Mouse (Mus musculus) stomach, embryonic 14.5 days (tissue): ENCODE measurements around the gene Galm. TPM values are rescaled to one million over a fixed set of nuclear protein-coding genes. Genes with fewer than 3 reads are reported as not detected.
A peak's percentile ranks its signal among the peaks of the same experiment; 100 is the strongest.

Experiments used
- ATAC-seq: fragments of 200-750 bp; cut with Nextera tagmentation; 2 replicates; pipeline ENCODE4 v1.8.0; 2017; ENCODE audit warnings: low read depth, moderate TSS enrichment; ENCODE audit not compliant: insufficient number of reproducible peaks, insufficient read depth, low FRiP score
- H3K27ac ChIP-seq: fragments of 300-500 bp; sonication (generic); 2 replicates; pipeline ENCODE4 v1.5.1; 2014; ENCODE audit warnings: mild to moderate bottlenecking, low read length, moderate library complexity, mixed read lengths
- H3K27me3 ChIP-seq: fragments of 300-500 bp; sonication (generic); 2 replicates; pipeline ENCODE4 v1.6.1; 2014; ENCODE audit warnings: low read length, control low read depth, mixed read lengths; ENCODE audit not compliant: control insufficient read depth, insufficient read depth
- H3K36me3 ChIP-seq: fragments of 300-500 bp; sonication (generic); 2 replicates; pipeline ENCODE4 v1.6.1; 2014; ENCODE audit warnings: mild to moderate bottlenecking, control low read depth, low read length, moderate library complexity, mixed read lengths; ENCODE audit not compliant: control insufficient read depth, insufficient read depth
- H3K4me1 ChIP-seq: fragments of 300-500 bp; sonication (generic); 2 replicates; pipeline ENCODE4 v1.6.1; 2014; ENCODE audit warnings: low read length, control low read depth, mixed read lengths; ENCODE audit not compliant: control insufficient read depth, insufficient read depth
- H3K4me2 ChIP-seq: fragments of 300-500 bp; sonication (generic); replicated peaks from 2 replicates; pipeline ENCODE4 v1.6.1; 2014; ENCODE audit warnings: low read depth, low read length, control low read depth
- H3K4me3 ChIP-seq: fragments of 300-500 bp; sonication (generic); 2 replicates; pipeline ENCODE4 v1.5.1; 2014; ENCODE audit warnings: low read depth, low read length, control low read depth
- H3K9ac ChIP-seq: fragments of 300-500 bp; sonication (generic); replicated peaks from 2 replicates; pipeline ENCODE4 v1.6.1; 2014; ENCODE audit warnings: low read depth, mild to moderate bottlenecking, control low read depth, low read length, moderate library complexity, mixed read lengths
- H3K9me3 ChIP-seq: fragments of 300-500 bp; sonication (generic); 2 replicates; pipeline ENCODE4 v1.6.1; 2016; ENCODE audit warnings: low read depth, low read length, control low read depth; ENCODE audit not compliant: control insufficient read depth
- WGBS: fragments of 180-500 bp; shearing (Covaris S2); extraction: QIAGEN DNeasy Blood & Tissue Kit; methylation state at CpG from one replicate; pipeline ENCODE4 v1.1.7; 2014; 5-methylcytosine and 5-hydroxymethylcytosine counted together
- polyA plus RNA-seq: library from polyadenylated mRNA; unstranded; fragments of >200 nt; fragmentation: Nextera tagmentation; extraction: Ambion mirVana; gene quantifications from 2 replicates; pipeline ENCODE4 v1.2.1, GENCODE M21; 2014

The Galm gene
- polyA plus RNA-seq, 1 experiment from 2014 or later: 19.3 TPM

DNA sequence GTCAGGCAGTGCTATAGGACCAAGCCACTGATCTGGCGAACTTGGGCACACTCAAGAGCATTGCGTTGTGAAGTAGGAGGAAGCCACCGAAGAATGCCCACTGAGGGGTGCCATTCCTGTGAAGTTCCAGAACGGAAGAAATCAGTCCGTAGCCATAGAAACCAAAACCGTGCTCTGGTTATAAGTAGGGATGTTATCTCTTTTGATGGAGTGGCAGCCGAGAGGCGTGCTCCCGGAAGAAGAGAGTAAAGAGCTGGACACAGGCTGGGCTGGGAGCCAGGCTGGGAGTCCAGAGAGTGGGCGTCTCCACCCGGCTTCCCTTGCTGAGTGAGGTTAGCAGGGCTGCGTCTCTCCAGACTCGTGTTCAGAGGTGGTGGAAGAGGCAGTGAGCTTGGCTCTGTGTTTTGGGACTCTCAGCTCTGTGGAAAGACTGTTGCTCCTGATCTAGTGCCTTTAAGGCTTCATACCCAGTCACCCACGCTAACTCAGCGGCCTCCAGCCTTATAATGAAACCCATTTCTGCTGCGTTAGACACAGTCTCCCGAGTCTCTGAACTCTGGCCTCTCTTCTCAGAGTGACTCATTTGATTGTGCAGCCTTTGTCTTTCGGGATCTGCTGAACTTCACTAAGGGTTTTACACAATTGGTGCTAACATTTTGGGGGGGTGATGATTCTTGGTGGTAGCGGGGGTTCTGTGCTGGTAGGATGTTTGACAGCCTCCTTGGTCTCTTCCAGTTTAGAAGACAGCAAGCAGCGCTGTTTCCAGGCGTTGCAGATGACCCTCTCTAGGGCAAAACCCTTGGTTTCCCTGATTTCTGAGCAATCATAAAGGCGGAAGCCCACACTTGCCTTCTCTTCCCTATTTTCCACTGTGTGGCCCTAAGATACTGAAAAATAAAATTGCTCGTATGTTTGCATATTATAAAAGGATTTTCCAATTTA, 21.1 kb downstream of the Galm start:
- no peaks in the 10 kb centered on the region for H3K9me3 ChIP-seq
- no peak overlapping the region for H3K4me2 ChIP-seq
- no peak overlapping the region for H3K9ac ChIP-seq
- H3K27me3 ChIP-seq: no peaks in the 10 kb centered on the region
- ATAC-seq: peak; percentile 66; the same call in 1 of the 2 replicates
- 63% methylated on average over 23 of the region's 23 CpGs for WGBS
- H3K27ac ChIP-seq: no peak overlapping the region
- no peaks in the 10 kb centered on the region for H3K36me3 ChIP-seq
- no peak overlapping the region for H3K4me3 ChIP-seq
- H3K4me1 ChIP-seq: peaks cover 4% of the 10 kb centered on the region; the same call in 1 of the 2 replicates

DNA sequence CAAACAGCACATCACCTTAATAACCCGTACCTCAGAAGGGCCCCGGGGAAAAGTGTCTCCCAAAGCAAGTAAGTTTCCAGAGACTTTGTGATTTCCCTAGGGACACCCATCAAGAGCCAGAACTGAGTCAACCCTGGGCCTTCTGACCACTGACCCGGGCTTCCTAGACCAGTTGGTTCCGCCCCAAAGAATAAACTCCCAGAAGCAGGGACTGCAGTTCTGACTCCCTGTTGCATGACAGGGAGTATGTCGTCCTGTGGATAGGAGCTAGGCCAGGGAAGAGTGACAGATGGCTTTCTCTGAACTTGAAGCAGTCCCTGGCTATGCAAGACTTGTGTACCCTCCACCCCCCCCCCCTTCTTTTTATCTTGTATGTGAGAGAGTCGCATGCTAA, 21.7 kb downstream of the Galm start:
- H3K9me3 ChIP-seq: no peaks in the 10 kb centered on the region
- no peak overlapping the region for H3K27ac ChIP-seq
- H3K9ac ChIP-seq: no peak overlapping the region
- H3K36me3 ChIP-seq: no peaks in the 10 kb centered on the region
- no peak overlapping the region for H3K4me3 ChIP-seq
- no peaks in the 10 kb centered on the region for H3K27me3 ChIP-seq
- 85% methylated on average over 6 of the region's 6 CpGs for WGBS
- H3K4me2 ChIP-seq: no peak overlapping the region
- H3K4me1 ChIP-seq: peaks cover 4% of the 10 kb centered on the region; the same call in 1 of the 2 replicates
- ATAC-seq: no peak

DNA sequence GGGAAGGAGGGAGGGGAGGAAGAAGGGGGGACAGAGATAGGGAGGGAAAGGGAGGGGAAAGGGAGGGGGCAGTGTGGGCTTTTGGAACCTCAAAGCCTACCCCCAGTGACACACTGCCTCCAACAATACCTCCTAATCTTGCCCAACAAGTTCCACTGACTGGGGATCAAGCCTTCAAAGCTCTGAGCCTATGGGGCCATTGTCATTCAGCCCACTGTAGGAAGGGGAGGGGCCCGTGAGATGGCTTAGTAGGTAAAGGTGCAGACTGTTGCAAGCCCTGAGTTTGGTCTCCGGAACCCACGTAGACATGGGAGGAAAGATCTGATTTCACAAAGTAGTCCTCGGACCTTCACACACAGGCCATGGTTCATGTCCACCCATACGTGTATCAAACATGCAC, 24.1 kb downstream of the Galm start:
- H3K27ac ChIP-seq: no peak overlapping the region
- peak; percentile 81 for ATAC-seq

DNA sequence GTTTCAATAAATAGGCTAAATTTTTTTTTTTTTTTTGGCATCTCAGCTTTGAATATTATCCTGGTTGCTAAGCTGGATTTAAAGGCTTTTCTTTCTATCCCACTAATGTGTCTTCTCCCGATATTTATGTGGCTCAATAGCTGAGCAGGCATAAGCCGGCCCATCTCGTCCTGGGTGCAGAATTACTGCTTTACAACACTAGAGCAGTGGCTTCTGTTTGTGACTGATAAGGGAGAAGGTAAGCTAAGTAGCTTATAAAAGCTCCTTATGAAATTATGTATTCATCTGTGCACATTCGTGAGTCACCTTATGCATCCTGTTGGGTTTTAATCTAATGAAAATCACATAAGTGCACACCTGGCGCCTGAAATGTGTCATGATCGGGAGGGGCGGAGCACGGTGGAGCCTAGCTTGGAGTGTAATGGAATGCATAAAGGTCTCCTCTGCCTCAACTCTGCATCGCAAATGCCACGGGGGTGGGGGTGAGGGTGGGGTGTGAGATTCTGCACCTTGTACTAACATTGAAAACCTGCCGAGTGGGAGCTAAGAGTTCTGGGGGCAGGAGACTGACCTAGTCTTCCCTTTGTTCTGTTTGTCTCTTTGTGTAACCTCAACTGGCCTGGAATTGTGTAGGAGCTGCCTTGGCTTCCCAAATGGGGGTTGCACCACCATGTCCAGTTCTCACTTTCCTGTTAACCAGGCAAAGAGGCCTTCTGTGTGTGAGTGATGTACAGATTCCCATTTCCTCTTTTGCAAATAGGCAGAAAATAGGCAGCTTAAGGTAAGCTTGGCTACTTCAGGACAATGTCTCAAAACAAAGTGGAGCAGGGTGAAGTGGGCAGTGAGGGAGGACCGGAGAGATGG, 25.7 kb downstream of the Galm start:
- no peak overlapping the region for H3K27ac ChIP-seq

More for the DNA sequence above, 24.1 kb downstream of the Galm start:
- Histone ChIP-seq H3K4me2 (no peak overlapping the region), H3K9ac (no peak overlapping the region), H3K4me1 (peaks cover 4% of the 10 kb centered on the region; the same call in 1 of the 2 replicates), H3K9me3 (no peaks in the 10 kb centered on the region), H3K4me3 (no peak overlapping the region), H3K27me3 (no peaks in the 10 kb centered on the region), H3K36me3 (no peaks in the 10 kb centered on the region)
- 25% methylated on average over 5 of the region's 5 CpGs for WGBS

DNA sequence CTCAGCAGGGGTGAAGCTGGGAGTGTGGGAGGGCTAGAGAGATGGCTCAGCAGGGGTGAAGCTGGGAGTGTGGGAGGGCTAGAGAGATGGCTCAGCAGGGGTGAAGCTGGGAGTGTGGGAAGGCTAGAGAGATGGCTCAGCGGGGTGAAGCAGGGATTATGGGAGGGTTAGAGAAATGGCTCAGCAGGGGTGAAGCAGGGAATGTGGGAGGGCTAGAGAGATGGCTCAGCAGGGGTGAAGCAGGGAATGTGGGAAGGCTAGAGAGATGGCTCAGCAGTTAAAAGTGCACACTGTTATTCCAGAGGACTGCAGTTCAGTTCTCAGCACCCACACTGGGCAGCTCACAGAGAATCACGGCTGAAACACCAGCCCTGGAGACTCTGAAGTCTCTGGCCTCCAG, 26.4 kb downstream of the Galm start:
- WGBS: 67% methylated on average over 2 of the region's 2 CpGs
- no peak overlapping the region for H3K27ac ChIP-seq
- no peak overlapping the region for H3K4me3 ChIP-seq
- ATAC-seq: no peak
- no peak overlapping the region for H3K9ac ChIP-seq
- H3K36me3 ChIP-seq: no peaks in the 10 kb centered on the region
- no peaks in the 10 kb centered on the region for H3K27me3 ChIP-seq
- H3K4me2 ChIP-seq: no peak overlapping the region
- H3K4me1 ChIP-seq: peaks cover under 1% of the 10 kb centered on the region; the same call in 1 of the 2 replicates
- no peaks in the 10 kb centered on the region for H3K9me3 ChIP-seq

More for the DNA sequence above, 25.7 kb downstream of the Galm start:
- Histone ChIP-seq H3K4me2 (no peak overlapping the region), H3K4me1 (peaks cover 4% of the 10 kb centered on the region; the same call in 1 of the 2 replicates), H3K36me3 (no peaks in the 10 kb centered on the region), H3K27me3 (no peaks in the 10 kb centered on the region), H3K9ac (no peak overlapping the region), H3K9me3 (no peaks in the 10 kb centered on the region), H3K4me3 (no peak overlapping the region)
- ATAC-seq: no peak
- 54% methylated on average over 12 of the region's 12 CpGs for WGBS

DNA sequence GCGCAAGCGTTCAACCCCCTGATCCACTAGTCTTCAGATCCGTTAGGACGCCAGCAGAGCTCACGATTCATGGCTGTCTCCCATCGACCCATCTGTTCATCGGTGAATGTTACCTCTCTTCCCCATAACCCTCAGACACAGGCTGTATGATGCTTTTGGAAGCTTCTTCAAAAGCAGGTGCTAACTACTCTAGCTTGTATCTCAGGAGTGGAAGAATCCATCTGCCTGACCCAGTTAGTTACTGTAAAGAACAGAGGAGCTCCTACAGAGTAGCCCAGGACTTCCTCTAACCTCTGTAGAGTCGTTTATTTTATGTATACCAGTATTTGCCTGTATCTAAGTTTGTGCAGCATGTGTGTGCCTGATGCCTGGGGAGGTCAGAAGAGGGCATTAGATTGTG, 29.6 kb downstream of the Galm start:
- H3K4me1 ChIP-seq: no peaks in the 10 kb centered on the region
- H3K36me3 ChIP-seq: no peaks in the 10 kb centered on the region
- no peaks in the 10 kb centered on the region for H3K9me3 ChIP-seq
- H3K27me3 ChIP-seq: no peaks in the 10 kb centered on the region
- no peak overlapping the region for H3K9ac ChIP-seq
- WGBS: 89% methylated on average over 8 of the region's 8 CpGs
- no peak overlapping the region for H3K4me3 ChIP-seq
- H3K27ac ChIP-seq: no peak overlapping the region
- H3K4me2 ChIP-seq: no peak overlapping the region
- ATAC-seq: no peak

DNA sequence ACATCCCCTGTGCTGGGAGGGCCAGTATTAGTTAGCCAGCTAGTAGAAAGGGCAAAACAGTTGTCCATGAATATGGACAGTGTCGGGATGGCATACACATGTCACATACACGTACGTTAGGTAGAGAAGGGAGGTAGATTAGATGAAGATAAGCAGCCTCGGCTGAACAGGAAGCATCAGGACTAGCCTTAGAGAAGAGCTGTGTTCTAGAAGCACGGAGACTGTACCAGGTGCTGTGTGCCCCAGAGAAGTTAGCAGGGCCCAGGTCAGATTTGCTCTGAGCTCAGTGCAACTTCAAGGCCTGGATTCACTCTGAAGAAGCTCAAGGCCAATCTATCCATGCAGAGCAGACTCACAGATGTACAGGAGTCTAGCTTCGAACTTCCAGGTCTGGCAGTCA, 30.2 kb downstream of the Galm start:
- Histone ChIP-seq H3K9me3 (no peaks in the 10 kb centered on the region), H3K27ac (no peak overlapping the region), H3K4me2 (no peak overlapping the region), H3K9ac (no peak overlapping the region), H3K27me3 (no peaks in the 10 kb centered on the region), H3K36me3 (no peaks in the 10 kb centered on the region), H3K4me3 (no peak overlapping the region), H3K4me1 (no peaks in the 10 kb centered on the region)
- ATAC-seq: no peak
- 85% methylated on average over 6 of the region's 6 CpGs for whole genome bisulfite sequencing

DNA sequence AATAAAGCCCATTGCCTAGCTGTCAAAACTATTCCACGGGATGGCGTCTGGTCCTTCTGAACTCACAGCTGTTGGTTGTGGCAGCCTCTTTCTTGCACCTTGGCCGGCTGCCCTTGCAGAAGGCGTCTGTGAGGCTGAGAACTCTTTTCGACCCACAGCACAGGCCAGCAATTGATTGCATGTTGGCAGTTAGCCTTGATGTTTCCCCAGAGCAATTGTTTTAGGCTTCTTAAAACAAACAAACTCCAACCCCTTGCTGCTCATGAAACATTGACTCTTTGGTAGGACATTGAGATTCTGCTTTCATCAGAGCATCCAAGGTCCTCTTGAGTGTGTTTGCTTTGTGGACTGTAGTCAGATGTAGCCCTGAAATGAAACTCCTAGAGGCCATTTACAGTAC, 33.2 kb downstream of the Galm start:
- Histone ChIP-seq H3K9me3 (no peaks in the 10 kb centered on the region), H3K4me3 (no peak overlapping the region), H3K27me3 (no peaks in the 10 kb centered on the region), H3K27ac (no peak overlapping the region), H3K36me3 (no peaks in the 10 kb centered on the region), H3K4me1 (no peaks in the 10 kb centered on the region), H3K4me2 (no peak overlapping the region), H3K9ac (no peak overlapping the region)
- no peak for ATAC-seq
- 51% methylated on average over 5 of the region's 5 CpGs for WGBS
